Mouse (Mus musculus) liver, embryonic 14.5 days (tissue): ENCODE data around the gene 4931422A03Rik. TPM values are rescaled to one million over a fixed set of nuclear protein-coding genes. Genes with fewer than 3 reads are reported as not detected.
A peak's percentile ranks its signal among the peaks of the same experiment; 100 is the strongest.

Experiments
- ATAC-seq: fragments of 200-750 bp; cut with Nextera tagmentation; 2 replicates; pipeline ENCODE4 v1.8.0; 2017; ENCODE audit warnings: moderate number of reproducible peaks, mild to moderate bottlenecking, moderate library complexity; ENCODE audit not compliant: insufficient read depth
- DNase-seq, 3 experiments: peaks; one replicate each; pipeline ENCODE4 v3.0.0-alpha.2; 2012 to 2013; ENCODE audit warnings: low read depth in 3 of 3, low spot score in 3 of 3
- H3K27ac ChIP-seq: fragments of 300-500 bp; sonication (generic); 2 replicates; pipeline ENCODE4 v1.5.1; 2014; ENCODE audit warnings: moderate library complexity, mild to moderate bottlenecking, control low read depth, inconsistent platforms
- H3K27me3 ChIP-seq: fragments of 300-500 bp; sonication (generic); 2 replicates; pipeline ENCODE4 v1.6.1; 2014; ENCODE audit warnings: mild to moderate bottlenecking, low read length, moderate library complexity; ENCODE audit not compliant: control insufficient read depth, insufficient read depth
- H3K36me3 ChIP-seq: fragments of 300-500 bp; sonication (generic); replicated peaks from 2 replicates; pipeline ENCODE4 v1.6.1; 2014; ENCODE audit warnings: low read depth; ENCODE audit not compliant: control insufficient read depth, insufficient read depth
- H3K4me1 ChIP-seq, 2 experiments: fragments of 200-500 bp in 1 of 2; fragments of 300-500 bp in 1 of 2; sonication (generic) in 1 of 2; replicated peaks; 2 replicates each; pipeline ENCODE4 v1.6.1; 2012 to 2014; ENCODE audit warnings: antibody characterized with exemption in 1 of 2, inconsistent platforms in 1 of 2, low read length in 1 of 2; ENCODE audit not compliant: control insufficient read depth in 2 of 2, insufficient read depth in 2 of 2
- H3K4me2 ChIP-seq: fragments of 300-500 bp; sonication (generic); 2 replicates; pipeline ENCODE4 v1.6.1; 2014; ENCODE audit warnings: low read depth, mild to moderate bottlenecking, control low read depth, moderate library complexity
- H3K4me3 ChIP-seq, 2 experiments: fragments of 200-500 bp in 1 of 2; fragments of 300-500 bp in 1 of 2; sonication (generic) in 1 of 2; 2 replicates each; pipeline ENCODE4 v1.5.1; 2012 to 2014; ENCODE audit warnings: low read depth in 2 of 2, low read length in 2 of 2, mild to moderate bottlenecking in 2 of 2, control low read depth in 1 of 2, inconsistent platforms in 1 of 2, moderate library complexity in 1 of 2; ENCODE audit not compliant: insufficient read depth in 1 of 2
- H3K9ac ChIP-seq: fragments of 300-500 bp; sonication (generic); replicated peaks from 2 replicates; pipeline ENCODE4 v1.6.1; 2014; ENCODE audit warnings: mild to moderate bottlenecking, control low read depth, moderate library complexity
- H3K9me3 ChIP-seq: fragments of 300-500 bp; sonication (generic); 2 replicates; pipeline ENCODE4 v1.6.1; 2016; ENCODE audit warnings: low read length, mixed read lengths; ENCODE audit not compliant: control insufficient read depth
- CTCF ChIP-seq: IDR thresholded peaks from 2 replicates; pipeline ENCODE4 v1.5.1; 2016; ENCODE audit warnings: antibody characterized with exemption, low read depth, control low read depth
- EP300 ChIP-seq: IDR thresholded peaks from 2 replicates; pipeline ENCODE4 v1.6.1; 2016; ENCODE audit warnings: antibody characterized with exemption, low read depth
- WGBS: fragments of 180-500 bp; shearing (Covaris S2); extraction: QIAGEN DNeasy Blood & Tissue Kit; methylation state at CpG from one replicate; pipeline ENCODE4 v1.1.7; 2014; ENCODE audit not compliant: insufficient replicate concordance; 5-methylcytosine and 5-hydroxymethylcytosine counted together
- polyA plus RNA-seq, 2 experiments: library from polyadenylated mRNA; depleted of rRNA in 1 of 2; stranded (reverse) in 1 of 2; unstranded in 1 of 2; fragments of >200 nt; fragmentation: Nextera tagmentation in 1 of 2; extraction: Ambion mirVana in 1 of 2; gene quantifications; 2 replicates each; pipeline versions ENCODE4 v1.2.1 to v1.2.3; 2012 to 2014

4931422A03Rik gene
- polyA plus RNA-seq, 2 experiments = 0.86 TPM; not detected in 1

DNA sequence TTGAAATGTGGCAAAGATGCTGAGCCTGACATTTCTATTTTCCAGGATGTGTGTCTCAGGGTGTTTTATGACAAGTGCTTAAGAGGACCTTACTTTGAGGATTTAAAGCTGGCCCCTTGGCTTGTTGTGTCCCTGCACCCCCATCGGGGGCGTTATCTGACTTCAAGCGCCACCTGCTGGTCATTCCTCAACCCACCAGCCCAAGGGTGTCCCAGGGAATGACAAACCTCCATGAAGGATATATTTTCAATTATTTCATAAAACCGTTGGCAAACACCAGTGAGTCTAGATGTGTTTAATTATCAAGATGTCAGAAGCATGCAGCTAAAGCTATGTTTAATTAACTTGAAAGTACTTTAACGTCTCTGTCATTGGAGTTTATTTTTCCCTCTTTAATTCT, 45.9 kb downstream of the 4931422A03Rik start:
- peaks cover 66% of the 10 kb centered on the region for H3K36me3 ChIP-seq
- peak overlapping the region; percentile 9; the same call in 1 of the 2 replicates for H3K27ac ChIP-seq
- no peak overlapping the region for H3K4me3 ChIP-seq
- H3K4me1 ChIP-seq = peaks cover 1 to 6% of the 10 kb centered on the region in 2 experiments; a peak in 3 of 4 replicates
- ATAC-seq (peak; percentile 32; the same call in 1 of the 2 replicates), DNase-seq (no peak)
- 19% methylated on average over 5 of the region's 5 CpGs for WGBS
- H3K9me3 ChIP-seq = no peaks in the 10 kb centered on the region
- TF ChIP-seq CTCF (peak; percentile 92), EP300 (no peak)
- H3K9ac ChIP-seq = no peak overlapping the region
- H3K4me2 ChIP-seq = no peak overlapping the region
- H3K27me3 ChIP-seq = no peaks in the 10 kb centered on the region

DNA sequence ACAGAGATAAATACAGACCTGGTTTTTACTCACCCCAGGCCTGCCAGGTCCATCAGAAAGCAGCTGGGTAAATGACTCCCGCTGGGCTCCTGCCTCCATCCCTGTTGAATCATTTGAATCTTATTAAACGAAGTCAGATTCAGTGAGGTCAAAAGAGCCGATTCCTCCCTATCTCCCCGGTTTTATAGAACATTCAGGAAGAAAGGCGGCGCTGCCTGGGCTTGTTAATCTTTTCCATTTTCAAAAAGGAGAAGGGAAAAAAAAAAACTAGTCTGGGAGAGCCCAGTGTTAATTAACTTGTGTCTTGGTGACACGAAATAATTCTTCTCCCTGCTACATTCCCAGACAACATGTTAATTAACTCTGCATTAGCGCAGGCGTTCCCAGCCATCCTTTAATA, 50.4 kb downstream of the 4931422A03Rik start:
- H3K4me3 ChIP-seq = no peak overlapping the region
- ATAC-seq = no peak
- H3K9ac ChIP-seq = no peak overlapping the region

GRCm38 (mm10) chr2:103977216-103977615, 50.9 kb downstream of the 4931422A03Rik start:
- no peaks in the 10 kb centered on the region for H3K27me3 ChIP-seq
- H3K9me3 ChIP-seq = no peaks in the 10 kb centered on the region
- ATAC-seq = no peak
- H3K9ac ChIP-seq = no peak overlapping the region
- TF ChIP-seq EP300 (no peak), CTCF (no peak)
- no peak overlapping the region for H3K27ac ChIP-seq
- DNase-seq = no peak
- H3K4me1 ChIP-seq = peaks cover 3 to 11% of the 10 kb centered on the region in 2 experiments
- H3K4me2 ChIP-seq = no peak overlapping the region
- 72% methylated on average over 8 of the region's 8 CpGs for WGBS
- peaks cover 98% of the 10 kb centered on the region for H3K36me3 ChIP-seq
- H3K4me3 ChIP-seq = no peak overlapping the region

More for the DNA sequence above, 50.4 kb downstream of the 4931422A03Rik start:
- H3K9me3 ChIP-seq = no peaks in the 10 kb centered on the region
- peaks cover 98% of the 10 kb centered on the region for H3K36me3 ChIP-seq
- no peak for DNase-seq
- H3K4me2 ChIP-seq = no peak overlapping the region
- no peaks in the 10 kb centered on the region for H3K27me3 ChIP-seq
- whole genome bisulfite sequencing = 84% methylated on average over 9 of the region's 9 CpGs
- no peak overlapping the region for H3K27ac ChIP-seq
- peaks cover 3 to 8% of the 10 kb centered on the region in 2 experiments for H3K4me1 ChIP-seq
- TF ChIP-seq EP300 (no peak), CTCF (no peak)

GRCm38 (mm10) chr2:103975904-103976303, 52.3 kb downstream of the 4931422A03Rik start:
- Histone ChIP-seq H3K4me1 (peaks cover 11 to 23% of the 10 kb centered on the region in 2 experiments), H3K9me3 (no peaks in the 10 kb centered on the region), H3K4me2 (no peak overlapping the region), H3K9ac (no peak overlapping the region), H3K27ac (no peak overlapping the region), H3K27me3 (no peaks in the 10 kb centered on the region; the same call in 1 of the 2 replicates), H3K36me3 (peaks cover 98% of the 10 kb centered on the region), H3K4me3 (no peak overlapping the region)
- DNase-seq (no peak), ATAC-seq (no peak)
- WGBS = 54% methylated on average over 7 of the region's 7 CpGs
- TF ChIP-seq EP300 = no peak
- TF ChIP-seq CTCF = no peak

- ATAC-seq (no peak), DNase-seq (no peak)
- Histone ChIP-seq H3K4me3 (peak overlapping the region; percentile 72 to 73), H3K36me3 (peaks cover 75% of the 10 kb centered on the region), H3K9ac (peak overlapping the region; percentile 100), H3K9me3 (no peaks in the 10 kb centered on the region), H3K27ac (peak overlapping the region; percentile 92), H3K4me1 (peaks cover 20 to 31% of the 10 kb centered on the region in 2 experiments), H3K4me2 (peak overlapping the region; percentile 92), H3K27me3 (no peaks in the 10 kb centered on the region; the same call in 1 of the 2 replicates)
- WGBS = 6% methylated on average over 3 of the region's 3 CpGs
- no peak for TF ChIP-seq CTCF
- TF ChIP-seq EP300 = no peak
Measured at GRCm38 (mm10) chr2:103971838-103972237, 56.3 kb downstream of the 4931422A03Rik start.
